ENCODE assay signal across 11 mouse cellular contexts in the genomic region with DNA sequence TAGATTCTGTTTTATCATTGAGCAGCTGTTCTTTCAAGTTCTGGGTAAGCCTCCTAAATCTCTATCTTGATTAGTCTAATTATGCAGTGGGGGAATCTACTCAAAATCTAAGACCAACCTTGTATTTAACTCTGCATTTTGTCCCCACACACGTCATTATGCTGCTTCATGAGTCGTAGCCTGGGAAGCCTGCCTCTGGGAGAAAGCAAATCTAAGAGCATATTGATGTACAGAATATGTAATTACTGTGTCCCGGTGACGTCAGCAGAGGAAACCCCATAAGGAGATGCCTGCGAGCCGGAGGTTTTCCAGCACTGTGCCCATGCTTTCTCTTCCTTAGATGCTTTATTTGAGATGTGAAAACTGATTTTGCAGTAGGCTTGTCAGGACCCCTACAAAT.
DNase-seq lines count a peak whose midpoint lies in the region; ATAC-seq lines count a peak whose summit lies in the region.
"Had no signal": no experiment of that assay in that cellular context is flagged by ENCODE, and none has a peak within 500 bp of the region (broad histone marks: within the 10 kb centered on the region; RNA-seq: fewer than 3 reads in every experiment).

No protein-coding gene starts in this region.

- no peak overlapping the region for H3K9ac ChIP-seq in embryonic facial prominence, embryonic 14.5 days (ENCODE audit: low read depth, low read length)
- no peak overlapping the region for H3K9ac ChIP-seq in forebrain, embryonic 15.5 days (replicated peaks)
- no peak overlapping the region for H3K9ac ChIP-seq in neural tube, embryonic 14.5 days (replicated peaks; ENCODE audit: low read depth, low read length)
- no peak overlapping the region for H3K9ac ChIP-seq in kidney, embryonic 14.5 days (ENCODE audit: low read depth, low read length)
- H3K9ac ChIP-seq: neural tube, embryonic 12.5 days had no signal

- DNase-seq in embryonic facial prominence, embryonic 14.5 days (ENCODE audit: low spot score) = peak; percentile 24
- DNase-seq in embryonic facial prominence, embryonic 10.5 days (ENCODE audit: low spot score) = no peak
- DNase-seq in left cerebral cortex, adult 18-20 months (ENCODE audit: low spot score in 2 of 2) = peak; percentile 4 to 31
- DNase-seq in gastrocnemius, postnatal 36 days = no peak
- DNase-seq in kidney, postnatal 4 days = no peak
- DNase-seq: gastrocnemius, postnatal 10 days had no signal

- no peak overlapping the region for H3K4me2 ChIP-seq in embryonic facial prominence, embryonic 14.5 days (ENCODE audit: low read depth, low read length)
- peak overlapping the region; percentile 29; the same call in 1 of the 2 replicates for H3K4me2 ChIP-seq in forebrain, embryonic 15.5 days (replicated peaks)
- H3K4me2 ChIP-seq in neural tube, embryonic 14.5 days (ENCODE audit: low read depth, low read length) = no peak overlapping the region
- H3K4me2 ChIP-seq in kidney, embryonic 14.5 days (replicated peaks; ENCODE audit: low read depth, low read length) = no peak overlapping the region
- H3K4me2 ChIP-seq: neural tube, embryonic 12.5 days had no signal

- H3K27ac ChIP-seq in embryonic facial prominence, embryonic 14.5 days (replicated peaks; ENCODE audit: low read depth, low read length) = no peak overlapping the region
- H3K27ac ChIP-seq in embryonic facial prominence, embryonic 10.5 days (replicated peaks) = no peak overlapping the region
- peak overlapping the region; percentile 40; the same call in 1 of the 2 replicates for H3K27ac ChIP-seq in forebrain, embryonic 15.5 days (replicated peaks)
- H3K27ac ChIP-seq in neural tube, embryonic 14.5 days (ENCODE audit: low read depth, low read length) = no peak overlapping the region; the same call in 1 of the 2 replicates
- no peak overlapping the region for H3K27ac ChIP-seq in kidney, embryonic 14.5 days (ENCODE audit: low read depth, low read length)
- H3K27ac ChIP-seq: neural tube, embryonic 12.5 days had no signal

- no peak for ATAC-seq in embryonic facial prominence, embryonic 14.5 days (ENCODE audit: low read depth)
- ATAC-seq in forebrain, embryonic 15.5 days (replicated peaks) = peak; percentile 81
- peak; percentile 71; the same call in 1 of the 2 replicates for ATAC-seq in neural tube, embryonic 14.5 days (ENCODE audit: low read depth)
- no peak for ATAC-seq in kidney, embryonic 14.5 days (ENCODE audit: low FRiP score, low TSS enrichment)

- H3K9me3 ChIP-seq in embryonic facial prominence, embryonic 14.5 days (ENCODE audit: control insufficient read depth, low read length) = no peaks in the 10 kb centered on the region
- no peaks in the 10 kb centered on the region for H3K9me3 ChIP-seq in embryonic facial prominence, embryonic 10.5 days
- no peaks in the 10 kb centered on the region for H3K9me3 ChIP-seq in forebrain, embryonic 15.5 days
- no peaks in the 10 kb centered on the region for H3K9me3 ChIP-seq in neural tube, embryonic 14.5 days (ENCODE audit: control insufficient read depth, low read length)
- no peaks in the 10 kb centered on the region for H3K9me3 ChIP-seq in kidney, embryonic 14.5 days (ENCODE audit: control insufficient read depth, low read length)
- H3K9me3 ChIP-seq: G1E; neural tube, embryonic 12.5 days had no signal

- WGBS in embryonic facial prominence, embryonic 14.5 days = 59% methylated on average over 6 of the region's 6 CpGs
- WGBS in embryonic facial prominence, embryonic 10.5 days = 84% methylated on average over 6 of the region's 6 CpGs
- 53% methylated on average over 6 of the region's 6 CpGs for WGBS in forebrain, embryonic 15.5 days
- 42% methylated on average over 6 of the region's 6 CpGs for WGBS in neural tube, embryonic 14.5 days
- WGBS in kidney, embryonic 14.5 days = 79% methylated on average over 6 of the region's 6 CpGs

- H3K27me3 ChIP-seq in embryonic facial prominence, embryonic 14.5 days (replicated peaks; ENCODE audit: control insufficient read depth, insufficient read depth, low read length) = no peaks in the 10 kb centered on the region
- no peaks in the 10 kb centered on the region for H3K27me3 ChIP-seq in embryonic facial prominence, embryonic 10.5 days (replicated peaks; ENCODE audit: low read depth, poor library complexity, severe bottlenecking)
- H3K27me3 ChIP-seq in forebrain, embryonic 15.5 days = no peaks in the 10 kb centered on the region
- no peaks in the 10 kb centered on the region for H3K27me3 ChIP-seq in neural tube, embryonic 14.5 days (ENCODE audit: control insufficient read depth, insufficient read depth, low read length)
- no peaks in the 10 kb centered on the region for H3K27me3 ChIP-seq in kidney, embryonic 14.5 days (ENCODE audit: control insufficient read depth, insufficient read depth, low read length)
- H3K27me3 ChIP-seq: neural tube, embryonic 12.5 days had no signal

- intact Hi-C loops in gastrocnemius, postnatal 36 days (cut with DNase I) = no loop called here

- no peaks in the 10 kb centered on the region for H3K4me1 ChIP-seq in embryonic facial prominence, embryonic 14.5 days (ENCODE audit: control insufficient read depth, insufficient read depth, low read length)
- no peaks in the 10 kb centered on the region for H3K4me1 ChIP-seq in embryonic facial prominence, embryonic 10.5 days
- peaks cover 10% of the 10 kb centered on the region; the same call in 1 of the 2 replicates for H3K4me1 ChIP-seq in forebrain, embryonic 15.5 days
- no peaks in the 10 kb centered on the region for H3K4me1 ChIP-seq in neural tube, embryonic 14.5 days (ENCODE audit: control insufficient read depth, insufficient read depth, low read length)
- no peaks in the 10 kb centered on the region for H3K4me1 ChIP-seq in kidney, embryonic 14.5 days (ENCODE audit: control insufficient read depth, insufficient read depth, low read length)
- H3K4me1 ChIP-seq: neural tube, embryonic 12.5 days had no signal

- no peaks in the 10 kb centered on the region for H3K36me3 ChIP-seq in embryonic facial prominence, embryonic 14.5 days (ENCODE audit: control insufficient read depth, insufficient read depth, low read length)
- no peaks in the 10 kb centered on the region for H3K36me3 ChIP-seq in embryonic facial prominence, embryonic 10.5 days (replicated peaks)
- no peaks in the 10 kb centered on the region for H3K36me3 ChIP-seq in forebrain, embryonic 15.5 days
- H3K36me3 ChIP-seq in neural tube, embryonic 14.5 days (ENCODE audit: control insufficient read depth, insufficient read depth, low read length) = no peaks in the 10 kb centered on the region
- no peaks in the 10 kb centered on the region for H3K36me3 ChIP-seq in kidney, embryonic 14.5 days (ENCODE audit: control insufficient read depth, insufficient read depth, low read length)
- H3K36me3 ChIP-seq: G1E; neural tube, embryonic 12.5 days had no signal

- H3K4me3 ChIP-seq in embryonic facial prominence, embryonic 14.5 days (ENCODE audit: low read depth, low read length) = no peak overlapping the region
- no peak overlapping the region for H3K4me3 ChIP-seq in embryonic facial prominence, embryonic 10.5 days
- no peak overlapping the region for H3K4me3 ChIP-seq in forebrain, embryonic 15.5 days
- H3K4me3 ChIP-seq in neural tube, embryonic 14.5 days (ENCODE audit: low read depth, low read length) = no peak overlapping the region
- H3K4me3 ChIP-seq in kidney, embryonic 14.5 days (ENCODE audit: low read length) = no peak overlapping the region
- H3K4me3 ChIP-seq: neural tube, embryonic 12.5 days had no signal

Comparison
In these comparisons a context has a peak if more than half of its experiments do, and no peak if none do; other contexts are left out.
1. DNase-seq: peak in embryonic facial prominence, embryonic 14.5 days (single experiment) and left cerebral cortex, adult 18-20 months (2 of 2); none in embryonic facial prominence, embryonic 10.5 days (single experiment), gastrocnemius, postnatal 36 days (0 of 2) and kidney, postnatal 4 days (0 of 2).
2. ATAC-seq: peak in forebrain, embryonic 15.5 days (single experiment) and neural tube, embryonic 14.5 days (single experiment); none in embryonic facial prominence, embryonic 14.5 days (single experiment) and kidney, embryonic 14.5 days (single experiment).